Mouse (Mus musculus) CH12.LX (cell line): ENCODE measurements around the gene Rasip1.

Experiments
- CTCF ChIP-seq, 2 experiments: IDR thresholded peaks in 1 of 2; conservative IDR thresholded peaks in 1 of 2; 2 replicates each; pipeline ENCODE4 v1.5.1; 2011 to 2012; ENCODE audit warnings: low read depth in 2 of 2, low read length in 2 of 2, improper control_type of control experiment in 1 of 2, inconsistent platforms in 1 of 2, mild to moderate bottlenecking in 1 of 2, moderate library complexity in 1 of 2
- EP300 ChIP-seq: IDR thresholded peaks from 2 replicates; pipeline ENCODE4 v1.6.1; 2011; ENCODE audit warnings: low read length, improper control_type of control experiment
- ETS1 ChIP-seq: conservative IDR thresholded peaks from 2 replicates; pipeline ENCODE4 v1.6.1; 2012; ENCODE audit warnings: low read depth, mild to moderate bottlenecking, inconsistent platforms, low read length, improper control_type of control experiment, moderate library complexity
- HCFC1 ChIP-seq: IDR thresholded peaks from 2 replicates; pipeline ENCODE4 v1.6.1; 2012; ENCODE audit warnings: low read depth, mild to moderate bottlenecking, inconsistent platforms, low read length, improper control_type of control experiment
- MAFK ChIP-seq: IDR thresholded peaks from 2 replicates; pipeline ENCODE4 v1.6.1; 2011; ENCODE audit warnings: low read length, improper control_type of control experiment; ENCODE audit not compliant: insufficient replicate concordance
- MYC ChIP-seq: IDR thresholded peaks from 2 replicates; pipeline ENCODE4 v1.6.1; 2011; ENCODE audit warnings: low read depth, mild to moderate bottlenecking, improper control_type of control experiment, low read length
- NELFE ChIP-seq: IDR thresholded peaks from 2 replicates; pipeline ENCODE4 v1.6.1; 2011; ENCODE audit warnings: low read depth, low read length, improper control_type of control experiment
- POLR2A ChIP-seq: IDR thresholded peaks from 2 replicates; pipeline ENCODE4 v1.6.1; 2011; ENCODE audit warnings: low read depth, mild to moderate bottlenecking, improper control_type of control experiment, low read length
- POLR2AphosphoS2 ChIP-seq: IDR thresholded peaks from 2 replicates; pipeline ENCODE4 v1.6.1; 2011; ENCODE audit warnings: low read depth, low read length, improper control_type of control experiment
- RAD21 ChIP-seq: IDR thresholded peaks from 2 replicates; pipeline ENCODE4 v1.6.1; 2011; ENCODE audit warnings: low read depth, mild to moderate bottlenecking, low read length, improper control_type of control experiment, moderate library complexity
- RCOR1 ChIP-seq: conservative IDR thresholded peaks from 2 replicates; pipeline ENCODE4 v1.6.1; 2012; ENCODE audit warnings: low read depth, mild to moderate bottlenecking, inconsistent platforms, low read length, improper control_type of control experiment
- SIN3A ChIP-seq: IDR thresholded peaks from 2 replicates; pipeline ENCODE4 v1.6.1; 2012; ENCODE audit warnings: low read length, improper control_type of control experiment, inconsistent platforms
- UBTF ChIP-seq: IDR thresholded peaks from 2 replicates; pipeline ENCODE4 v1.6.1; 2012; ENCODE audit warnings: low read depth, mild to moderate bottlenecking, inconsistent platforms, low read length, improper control_type of control experiment, moderate library complexity

GRCm38 (mm10) chr7:45628364-45629294, 1.3 kb downstream of the Rasip1 start:
- TF ChIP-seq RCOR1 (no peak), SIN3A (no peak), MAFK (no peak), ETS1 (no peak), POLR2A (peak; percentile 60; the same call in 1 of the 2 replicates), EP300 (no peak), POLR2AphosphoS2 (no peak), MYC (no peak), CTCF (conservative IDR thresholded peaks at IDR 0.05 in 1 of 2, IDR thresholded peaks at IDR 0.05 in 1 of 2; ENCODE audit: low read depth in 2 of 2, low read length in 2 of 2) (peak in 1 of 2 experiments; percentile 86; a peak in 2 of 4 replicates), NELFE (0 out of 2 replicates have a peak, but pooled peaks have one; percentile 34), RAD21 (peak; percentile 46), UBTF (no peak), HCFC1 (no peak)
